13 mouse cellular contexts compared by ENCODE assay signal in the genomic region with DNA sequence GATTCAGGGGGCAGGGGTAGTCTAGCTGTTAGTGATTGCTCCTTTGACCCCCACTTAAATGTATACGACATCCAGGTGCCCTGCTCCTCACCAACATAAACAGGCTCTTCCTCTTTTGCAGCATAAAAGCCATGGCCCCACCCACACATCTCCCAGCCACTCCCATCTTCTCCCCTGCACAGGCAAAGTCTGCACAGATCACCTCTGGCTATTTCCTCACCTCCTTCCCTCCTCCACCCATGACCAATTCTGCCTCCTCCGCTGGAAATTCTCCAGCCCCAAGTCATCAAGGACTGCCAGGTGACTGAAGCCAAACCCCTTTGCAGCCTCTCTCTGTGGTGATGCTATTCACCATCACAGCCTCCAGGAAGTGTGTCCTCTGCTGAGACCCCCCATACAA.
"Had no signal": no experiment of that assay in that cellular context is flagged by ENCODE, and none has a peak within 500 bp of the region (broad histone marks: within the 10 kb centered on the region; RNA-seq: fewer than 3 reads in every experiment).

No protein-coding gene starts in this region.

- H3K4me3 ChIP-seq: limb, embryonic 10.5 days; liver, embryonic 12.5 days; lung, embryonic 15.5 days; megakaryocyte, embryonic 14.5 days; midbrain, embryonic 15.5 days; neural tube, embryonic 12.5 days had no signal

- H3K36me3 ChIP-seq: limb, embryonic 10.5 days; liver, embryonic 12.5 days; lung, embryonic 15.5 days; midbrain, embryonic 15.5 days; neural tube, embryonic 12.5 days had no signal

- ATAC-seq: liver, embryonic 12.5 days; midbrain, embryonic 15.5 days had no signal

- H3K4me2 ChIP-seq: liver, embryonic 12.5 days; lung, embryonic 15.5 days; midbrain, embryonic 11.5 days; midbrain, embryonic 15.5 days; neural tube, embryonic 12.5 days had no signal

- H3K9me3 ChIP-seq: limb, embryonic 10.5 days; liver, embryonic 12.5 days; lung, embryonic 15.5 days; midbrain, embryonic 15.5 days; neural tube, embryonic 12.5 days had no signal

- H3K27ac ChIP-seq: limb, embryonic 10.5 days; liver, embryonic 12.5 days; lung, embryonic 15.5 days; macrophage; midbrain, embryonic 15.5 days; neural tube, embryonic 12.5 days had no signal

- DNase-seq: kidney, adult 9 months; kidney, postnatal 14 days; lung, postnatal 14 days; thymus, adult 18-20 months; thymus, postnatal 14 days had no signal

- H3K9ac ChIP-seq: liver, embryonic 12.5 days; lung, embryonic 15.5 days; midbrain, embryonic 15.5 days; neural tube, embryonic 12.5 days had no signal

- H3K27me3 ChIP-seq: liver, embryonic 12.5 days; lung, embryonic 15.5 days; megakaryocyte, embryonic 14.5 days; midbrain, embryonic 15.5 days; neural tube, embryonic 12.5 days had no signal

- H3K4me1 ChIP-seq: liver, embryonic 12.5 days; lung, embryonic 15.5 days; megakaryocyte, embryonic 14.5 days; midbrain, embryonic 15.5 days; neural tube, embryonic 12.5 days had no signal
